Mouse (Mus musculus) left cerebral cortex, postnatal 4 days (tissue): ENCODE measurements around the gene Exoc4. TPM values are rescaled to one million over a fixed set of nuclear protein-coding genes. Genes with fewer than 3 reads are reported as not detected.

Experiments used
- DNase-seq: peaks from one replicate; pipeline ENCODE4 v3.0.0-alpha.2; 2022
- intact Hi-C: fragments of 180-260 bp; cut with DNase I; formaldehyde crosslinking; loops from one replicate; pipeline ENCODE4 v1.15.1; 2025
- total RNA-seq, 2 experiments: library from RNA; stranded (reverse); gene quantifications; 2 replicates each; pipeline ENCODE4 v1.2.3; 2021

Gene Exoc4
- total RNA-seq, 2 experiments from 2014 or later: 86.7 to 94.1 TPM

GRCm38 (mm10) chr6:33613978-33614377 lies 365.1 kb downstream of the Exoc4 start:
- intact Hi-C loops: no loop called here

DNA sequence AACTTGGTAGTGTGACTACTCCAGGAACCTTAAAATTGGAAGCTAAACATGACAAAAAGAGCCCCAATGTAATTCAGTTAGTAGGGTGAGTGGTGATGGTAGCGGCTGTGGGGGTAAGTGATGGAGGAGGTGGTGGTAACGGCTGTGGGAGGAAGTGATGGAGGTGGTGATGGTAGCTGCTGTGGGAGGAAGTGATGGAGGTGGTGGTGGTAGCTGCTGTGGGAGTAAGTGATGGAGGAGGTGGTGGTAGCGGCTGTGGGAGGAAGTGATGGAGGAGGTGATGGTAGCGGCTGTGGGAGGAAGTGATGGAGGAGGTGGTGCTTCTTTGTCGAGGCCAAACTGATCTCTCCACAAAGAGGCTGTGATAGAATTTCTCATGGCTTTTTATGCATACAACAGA lies 369.7 kb downstream of the Exoc4 start:
- no peak for DNase-seq
- intact Hi-C loops: no loop called here

More at GRCm38 (mm10) chr6:33613978-33614377, 365.1 kb downstream of the Exoc4 start:
- no peak for DNase-seq

- intact Hi-C loops: no loop called here
- DNase-seq: no peak
These were observed 371.8 kb downstream of the Exoc4 start for GRCm38 (mm10) chr6:33620701-33621100.

GRCm38 (mm10) chr6:33625931-33626330 lies 377.0 kb downstream of the Exoc4 start:
- intact Hi-C loops: no loop called here
- no peak for DNase-seq

GRCm38 (mm10) chr6:33631133-33631532 lies 382.2 kb downstream of the Exoc4 start:
- no peak for DNase-seq
- intact Hi-C loops: no loop called here

- intact Hi-C loops: no loop called here
- no peak for DNase-seq
These were observed 388.3 kb downstream of the Exoc4 start for GRCm38 (mm10) chr6:33637192-33637591.

- intact Hi-C loops: no loop called here
- DNase-seq: peak; percentile 56
These were observed 433.1 kb downstream of the Exoc4 start for GRCm38 (mm10) chr6:33681778-33682640.

- DNase-seq: no peak
- intact Hi-C loops: no loop called here
These were observed 434.6 kb downstream of the Exoc4 start for GRCm38 (mm10) chr6:33683533-33683932.

DNA sequence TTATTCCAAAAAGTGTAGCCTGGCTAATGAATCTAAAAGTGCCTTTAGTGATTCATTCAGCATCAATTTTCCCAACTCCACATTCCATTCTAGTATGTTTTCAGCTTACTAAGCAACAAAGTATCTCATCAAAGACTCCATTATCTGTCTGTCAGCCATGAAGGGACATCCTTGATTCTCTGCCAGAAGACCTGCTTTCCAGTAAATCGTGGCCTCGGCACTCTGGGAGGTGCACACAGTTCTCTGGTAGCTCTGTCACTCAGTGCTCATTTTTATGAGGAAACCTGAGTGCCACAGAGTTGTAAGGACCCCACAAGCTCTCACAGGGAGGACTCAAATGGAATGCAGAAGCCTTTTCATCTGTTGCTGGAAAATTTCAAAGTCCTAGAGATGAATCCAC lies 436.4 kb downstream of the Exoc4 start:
- intact Hi-C loops: no loop called here
- no peak for DNase-seq

DNA sequence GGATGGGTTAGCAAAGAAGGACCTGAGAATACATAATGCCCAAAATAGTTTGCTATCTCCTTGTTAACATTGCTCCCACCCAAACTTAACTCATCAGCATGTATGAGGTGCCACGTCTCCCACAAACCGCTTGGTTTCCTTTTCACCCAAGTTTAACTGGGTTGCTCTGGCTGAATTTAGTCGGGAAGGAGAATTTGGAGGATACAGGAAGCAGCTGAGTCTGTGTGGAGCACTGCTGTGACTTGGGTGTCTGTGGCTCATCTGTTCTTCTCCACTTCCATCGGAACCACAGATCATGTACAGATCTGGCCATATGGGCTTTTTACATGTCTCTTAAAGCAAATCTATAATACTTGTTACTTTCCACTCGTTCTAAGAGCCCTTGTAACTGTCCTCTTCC lies 441.7 kb downstream of the Exoc4 start:
- intact Hi-C loops: no loop called here
- DNase-seq: no peak

DNA sequence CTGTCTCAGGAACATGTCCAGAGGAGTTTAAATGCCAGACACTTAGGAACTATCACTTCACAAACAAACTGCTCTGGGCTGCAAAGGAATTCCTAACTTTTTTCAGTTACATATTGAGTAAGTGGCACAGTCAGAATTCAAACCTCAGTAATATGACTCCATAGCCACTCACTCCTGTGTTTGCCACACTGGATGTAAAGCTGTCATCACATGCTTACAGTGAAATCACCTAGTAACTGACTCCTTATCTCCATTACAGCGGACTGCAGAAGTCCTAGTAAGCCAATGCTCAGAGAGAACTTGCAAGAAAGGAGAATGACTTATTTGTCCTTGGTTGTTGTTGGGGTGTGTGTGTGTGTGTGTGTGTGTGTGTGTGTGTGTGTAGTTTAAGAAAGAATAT lies 448.1 kb downstream of the Exoc4 start:
- intact Hi-C loops: no loop called here
- DNase-seq: no peak

GRCm38 (mm10) chr6:33708907-33709306 lies 460.0 kb downstream of the Exoc4 start:
- intact Hi-C loops: no loop called here
- DNase-seq: no peak

DNA sequence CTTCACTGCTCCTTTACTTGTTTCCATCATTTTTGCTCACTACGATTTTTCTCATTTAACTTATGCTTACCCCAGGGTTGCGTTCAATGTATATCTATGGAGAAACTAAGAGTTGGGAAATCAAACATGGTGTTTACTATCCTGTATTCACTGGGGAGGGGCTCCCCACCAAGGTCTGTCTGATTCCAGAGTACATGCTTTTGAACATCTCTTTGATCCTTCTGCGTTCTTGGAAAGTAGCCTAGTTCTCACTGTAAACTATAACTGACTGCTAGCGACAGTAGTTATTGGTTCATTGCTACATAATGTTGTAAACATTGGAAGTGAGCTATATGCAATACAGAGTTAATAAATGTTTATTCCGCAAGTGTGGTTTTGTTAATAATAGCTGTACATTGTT lies 460.5 kb downstream of the Exoc4 start:
- no peak for DNase-seq

GRCm38 (mm10) chr6:33711742-33712141 lies 462.9 kb downstream of the Exoc4 start:
- intact Hi-C loops: no loop called here
- DNase-seq: no peak

More for the DNA sequence above, 460.5 kb downstream of the Exoc4 start:
- intact Hi-C loops: no loop called here

- DNase-seq: peak; percentile 3
- intact Hi-C loops: no loop called here
These were observed 463.7 kb downstream of the Exoc4 start for GRCm38 (mm10) chr6:33712540-33713118.

DNA sequence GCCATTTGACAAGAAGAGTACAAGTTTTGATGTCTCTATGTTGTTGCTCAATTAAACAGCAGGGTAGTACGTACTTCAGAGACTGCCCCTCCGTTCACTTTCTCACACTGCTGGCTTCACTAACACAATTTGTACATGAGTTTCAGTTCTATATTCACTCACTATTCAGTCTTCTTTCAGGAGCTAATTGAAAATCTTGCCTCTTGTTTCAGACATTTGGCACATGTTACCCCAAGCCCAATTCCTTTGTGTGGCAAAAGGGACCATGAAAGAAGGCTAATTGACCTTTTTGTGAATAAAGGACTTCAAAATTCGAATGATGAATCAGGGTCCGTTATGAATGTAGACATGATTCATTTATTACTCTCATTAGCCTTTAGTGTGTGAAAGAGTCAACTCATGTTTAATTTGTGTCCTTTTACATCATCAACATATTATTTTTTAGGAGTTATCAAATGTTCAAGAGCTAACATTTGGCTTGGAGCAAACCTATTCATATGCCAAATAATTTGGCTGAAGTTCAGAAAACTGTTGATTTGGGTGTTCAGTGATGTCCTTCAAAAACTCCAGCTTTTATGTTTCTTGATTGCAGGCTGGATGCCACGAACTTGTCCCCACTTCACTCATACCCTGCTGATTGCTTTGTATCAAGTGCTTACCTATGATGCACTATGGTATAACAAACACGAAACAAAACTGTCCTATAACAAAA lies 467.5 kb downstream of the Exoc4 start:
- intact Hi-C loops: no loop called here
- DNase-seq: peak; percentile 3

GRCm38 (mm10) chr6:33721166-33721565 lies 472.3 kb downstream of the Exoc4 start:
- no peak for DNase-seq
- intact Hi-C loops: no loop called here

DNA sequence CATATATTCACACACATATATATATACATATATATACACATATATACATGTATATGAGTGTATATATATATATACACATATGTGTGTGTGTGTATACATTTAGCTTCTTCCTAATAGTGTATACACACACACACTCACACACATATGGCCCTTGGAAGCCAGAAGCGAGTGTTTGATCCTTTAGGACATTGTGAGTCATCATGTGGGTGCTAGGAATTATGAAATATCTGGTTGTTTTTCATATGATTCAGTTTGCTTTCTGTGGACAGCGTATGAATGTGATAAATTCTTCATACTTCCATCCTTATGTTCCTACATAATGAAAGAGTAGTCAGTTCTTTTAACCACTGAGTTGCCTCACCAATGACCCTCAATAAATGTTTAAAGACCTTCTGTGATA lies 473.9 kb downstream of the Exoc4 start:
- DNase-seq: no peak
- intact Hi-C loops: no loop called here

DNA sequence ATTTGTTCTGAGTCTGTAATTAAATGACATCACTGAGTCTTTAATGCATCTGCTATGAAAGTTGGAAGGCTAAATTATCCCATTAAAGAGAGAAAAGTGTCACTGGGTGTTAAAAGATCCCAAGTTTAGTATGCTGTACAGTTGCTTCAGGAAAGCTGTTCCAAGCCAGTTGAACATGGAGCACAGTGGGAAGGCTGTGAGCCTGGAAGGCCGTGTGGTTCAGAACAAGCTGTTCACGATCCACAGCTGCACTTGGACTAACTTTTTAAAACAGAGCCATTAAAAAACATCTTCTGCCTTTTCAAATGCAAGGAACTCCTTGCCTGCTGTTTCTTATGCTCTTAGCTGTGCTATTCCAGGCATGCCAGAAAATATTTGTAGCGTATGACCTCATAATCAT lies 475.7 kb downstream of the Exoc4 start:
- DNase-seq: no peak
- intact Hi-C loops: no loop called here

- no peak for DNase-seq
- intact Hi-C loops: no loop called here
These were observed 478.4 kb downstream of the Exoc4 start for GRCm38 (mm10) chr6:33727271-33727670.

DNA sequence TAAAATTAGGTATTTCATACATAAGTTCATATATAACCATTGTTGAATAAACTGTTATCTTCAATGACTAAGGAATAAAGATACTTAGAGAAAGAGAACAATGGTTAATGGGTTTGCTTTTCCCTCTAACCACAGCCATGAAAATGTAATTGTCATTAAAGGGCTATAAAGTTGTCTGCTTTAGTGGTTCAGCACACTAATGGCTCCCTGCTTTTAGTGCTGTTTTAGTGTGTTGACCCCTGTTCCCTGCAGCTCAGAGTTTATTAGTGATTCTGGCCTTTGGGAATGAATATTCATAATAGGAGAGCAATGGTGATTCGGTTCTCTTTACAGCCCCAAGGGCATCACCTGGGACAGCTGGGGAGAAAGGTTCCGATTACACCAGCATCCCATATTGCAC lies 483.3 kb downstream of the Exoc4 start:
- intact Hi-C loops: no loop called here
- no peak for DNase-seq

GRCm38 (mm10) chr6:33733602-33734001 lies 484.7 kb downstream of the Exoc4 start:
- DNase-seq: no peak
- intact Hi-C loops: no loop called here
